Mouse (Mus musculus) MEL (cell line): ENCODE results near the gene Zfp512b. TPM values are rescaled to one million over a fixed set of nuclear protein-coding genes. Genes with fewer than 3 reads are reported as not detected.

ENCODE experiments used
- DNase-seq: peaks from one replicate; pipeline ENCODE4 v3.0.0; 2011; ENCODE audit warnings: low read depth, low spot score
- H3K27ac ChIP-seq: 2 replicates; pipeline ENCODE4 v1.5.1; 2012; ENCODE audit warnings: low read depth, mild to moderate bottlenecking, control low read depth, low read length, moderate library complexity; ENCODE audit not compliant: control insufficient read depth
- H3K27me3 ChIP-seq, 2 experiments: fragments of 150-350 bp in 1 of 2; sonication (generic) in 1 of 2; 2 replicates each; pipeline ENCODE4 v1.6.1; 2012; ENCODE audit warnings: low read length in 2 of 2, mild to moderate bottlenecking in 2 of 2, improper control_type of control experiment in 1 of 2, moderate library complexity in 1 of 2; ENCODE audit not compliant: insufficient read depth in 2 of 2, control insufficient read depth in 1 of 2
- H3K36me3 ChIP-seq, 2 experiments: 2 replicates each; pipeline ENCODE4 v1.6.1; 2012 to 2014; ENCODE audit warnings: low read length in 2 of 2, improper control_type of control experiment in 1 of 2, inconsistent platforms in 1 of 2, mild to moderate bottlenecking in 1 of 2; ENCODE audit not compliant: insufficient read depth in 2 of 2, control insufficient read depth in 1 of 2
- H3K4me1 ChIP-seq, 2 experiments: fragments of 150-350 bp in 1 of 2; sonication (generic) in 1 of 2; 2 replicates each; pipeline ENCODE4 v1.6.1; 2012; ENCODE audit warnings: low read length in 2 of 2, improper control_type of control experiment in 1 of 2, mild to moderate bottlenecking in 1 of 2; ENCODE audit not compliant: insufficient read depth in 2 of 2, control insufficient read depth in 1 of 2
- H3K4me3 ChIP-seq, 2 experiments: fragments of 150-350 bp in 1 of 2; sonication (generic) in 1 of 2; 2 replicates each; pipeline ENCODE4 v1.5.1; 2012; ENCODE audit warnings: low read depth in 2 of 2, low read length in 2 of 2, mild to moderate bottlenecking in 2 of 2, moderate library complexity in 2 of 2, control low read depth in 1 of 2, improper control_type of control experiment in 1 of 2; ENCODE audit not compliant: control insufficient read depth in 1 of 2, insufficient read depth in 1 of 2
- H3K79me2 ChIP-seq: 2 replicates; pipeline ENCODE4 v1.6.1; 2012; ENCODE audit warnings: mild to moderate bottlenecking, low read length, moderate library complexity; ENCODE audit not compliant: control insufficient read depth, poor library complexity, insufficient read depth
- H3K9ac ChIP-seq: 2 replicates; pipeline ENCODE4 v1.6.1; 2012; ENCODE audit warnings: low read depth, mild to moderate bottlenecking, control low read depth, low read length, moderate library complexity; ENCODE audit not compliant: control insufficient read depth, poor library complexity, severe bottlenecking
- H3K9me3 ChIP-seq: fragments of 150-350 bp; sonication (generic); replicated peaks from 2 replicates; pipeline ENCODE4 v1.6.1; 2012; ENCODE audit warnings: mild to moderate bottlenecking, low read length, improper control_type of control experiment, moderate library complexity; ENCODE audit not compliant: insufficient read depth
- BHLHE40 ChIP-seq: IDR thresholded peaks from 2 replicates; pipeline ENCODE4 v1.6.1; 2012; ENCODE audit warnings: low read depth, mild to moderate bottlenecking, inconsistent platforms, low read length, improper control_type of control experiment, borderline replicate concordance
- E2F4 ChIP-seq: IDR thresholded peaks from 2 replicates; pipeline ENCODE4 v1.6.1; 2011; ENCODE audit warnings: low read depth, low read length, improper control_type of control experiment, borderline replicate concordance
- ELF1 ChIP-seq: IDR thresholded peaks from 2 replicates; pipeline ENCODE4 v1.6.1; 2014; ENCODE audit warnings: low read depth, mild to moderate bottlenecking, inconsistent platforms, low read length, improper control_type of control experiment, moderate library complexity
- ETS1 ChIP-seq: IDR thresholded peaks from 2 replicates; pipeline ENCODE4 v1.6.1; 2012; ENCODE audit warnings: low read depth, mild to moderate bottlenecking, inconsistent platforms, low read length, improper control_type of control experiment, moderate library complexity
- GABPA ChIP-seq: IDR thresholded peaks from 2 replicates; pipeline ENCODE4 v1.6.1; 2012; ENCODE audit warnings: low read depth, mild to moderate bottlenecking, inconsistent platforms, low read length, improper control_type of control experiment, moderate library complexity
- GATA1 ChIP-seq: IDR thresholded peaks from 2 replicates; pipeline ENCODE4 v1.6.1; 2011; ENCODE audit warnings: low read depth, low read length, improper control_type of control experiment
- KAT2A ChIP-seq: conservative IDR thresholded peaks from 2 replicates; pipeline ENCODE4 v1.6.1; 2012; ENCODE audit warnings: low read depth, low read length, improper control_type of control experiment, inconsistent platforms
- MAX ChIP-seq: IDR thresholded peaks from 2 replicates; pipeline ENCODE4 v1.6.1; 2011; ENCODE audit warnings: low read length, improper control_type of control experiment
- MEF2A ChIP-seq: IDR thresholded peaks from 2 replicates; pipeline ENCODE4 v1.6.1; 2014; ENCODE audit warnings: low read depth, mild to moderate bottlenecking, inconsistent platforms, low read length, improper control_type of control experiment; ENCODE audit not compliant: poor library complexity, insufficient replicate concordance, severe bottlenecking; ENCODE audit errors: extremely low read depth
- MYB ChIP-seq: IDR thresholded peaks from 2 replicates; pipeline ENCODE4 v1.6.1; 2011; ENCODE audit warnings: mild to moderate bottlenecking, low read depth, low read length, improper control_type of control experiment
- NRF1 ChIP-seq: IDR thresholded peaks from 2 replicates; pipeline ENCODE4 v1.6.1; 2014; ENCODE audit warnings: low read depth, mild to moderate bottlenecking, inconsistent platforms, low read length, improper control_type of control experiment, moderate library complexity; ENCODE audit not compliant: poor library complexity, insufficient read depth, severe bottlenecking
- POLR2A ChIP-seq, 2 experiments: IDR thresholded peaks; 2 replicates each; pipeline ENCODE4 v1.6.1; 2011 to 2012; ENCODE audit warnings: low read length in 2 of 2, mild to moderate bottlenecking in 2 of 2, control low read depth in 1 of 2, improper control_type of control experiment in 1 of 2, low read depth in 1 of 2, moderate library complexity in 1 of 2; ENCODE audit not compliant: control insufficient read depth in 1 of 2, insufficient read depth in 1 of 2, poor library complexity in 1 of 2
- POLR2AphosphoS2 ChIP-seq: IDR thresholded peaks from 2 replicates; pipeline ENCODE4 v1.6.1; 2011; ENCODE audit warnings: low read length, improper control_type of control experiment
- RAD21 ChIP-seq: IDR thresholded peaks from 2 replicates; pipeline ENCODE4 v1.6.1; 2011; ENCODE audit warnings: mild to moderate bottlenecking, low read depth, low read length, improper control_type of control experiment
- RCOR1 ChIP-seq: IDR thresholded peaks from 2 replicates; pipeline ENCODE4 v1.6.1; 2012; ENCODE audit warnings: low read depth, mild to moderate bottlenecking, inconsistent platforms, low read length, improper control_type of control experiment
- SMC3 ChIP-seq: IDR thresholded peaks from 2 replicates; pipeline ENCODE4 v1.6.1; 2011; ENCODE audit warnings: low read depth, low read length, improper control_type of control experiment
- TBP ChIP-seq: IDR thresholded peaks from 2 replicates; pipeline ENCODE4 v1.8.0; 2011; ENCODE audit warnings: low read depth, low read length, improper control_type of control experiment
- TCF12 ChIP-seq: IDR thresholded peaks from 2 replicates; pipeline ENCODE4 v1.6.1; 2014; ENCODE audit warnings: low read depth, mild to moderate bottlenecking, inconsistent platforms, low read length, improper control_type of control experiment, moderate library complexity
- USF1 ChIP-seq: IDR thresholded peaks from 2 replicates; pipeline ENCODE4 v1.6.1; 2014; ENCODE audit warnings: low read depth, mild to moderate bottlenecking, inconsistent platforms, low read length, improper control_type of control experiment, moderate library complexity
- ZKSCAN1 ChIP-seq: IDR thresholded peaks from 2 replicates; pipeline ENCODE4 v1.6.1; 2012; ENCODE audit warnings: low read depth, mild to moderate bottlenecking, inconsistent platforms, low read length, improper control_type of control experiment, moderate library complexity
- ZNF384 ChIP-seq: IDR thresholded peaks from 2 replicates; pipeline ENCODE4 v1.6.1; 2012; ENCODE audit warnings: low read depth, mild to moderate bottlenecking, inconsistent platforms, low read length, improper control_type of control experiment
- polyA plus RNA-seq, 2 experiments: library from polyadenylated mRNA; stranded (reverse) in 1 of 2; unstranded in 1 of 2; fragments of >175 nt in 1 of 2; fragments of >200 nt in 1 of 2; gene quantifications; 2 replicates each; pipeline versions ENCODE4 v1.2.1 to v1.2.4; 2012; ENCODE audit warnings: low replicate concordance in 2 of 2, low read depth in 1 of 2; ENCODE audit not compliant: insufficient read length in 2 of 2, insufficient read depth in 1 of 2, missing spikeins in 1 of 2
- total RNA-seq: library from RNA; depleted of rRNA; stranded (reverse); fragments of 300-350 nt; gene quantifications from 2 replicates; pipeline ENCODE4 v1.2.3, GENCODE M21; 2012

The Zfp512b gene
- total and polyA plus RNA-seq, 3 experiments = 15.5 to 37.6 TPM; not detected in 1

DNA sequence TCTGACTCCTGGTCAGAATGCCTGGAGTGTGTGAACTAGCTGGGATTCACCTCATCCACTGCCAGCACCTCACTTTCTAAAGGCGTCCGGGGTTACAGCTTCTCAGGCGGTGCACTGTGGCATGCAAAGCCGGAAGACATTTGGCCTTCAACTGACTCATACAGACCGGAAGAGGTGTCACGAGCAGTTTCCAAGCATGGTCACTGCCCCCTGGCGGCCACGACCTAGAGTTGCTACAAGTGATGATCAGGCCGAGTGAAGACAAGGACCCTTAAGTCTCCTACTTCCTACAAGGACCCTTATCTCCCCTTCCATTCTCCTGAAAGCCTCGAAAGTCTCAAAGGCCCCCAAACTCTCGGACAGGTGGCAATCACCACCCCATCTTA, 11.6 kb downstream of the Zfp512b start (continued):
- TF ChIP-seq MAX (peak; percentile 73; the same call in 1 of the 2 replicates), ZKSCAN1 (no peak)

DNA sequence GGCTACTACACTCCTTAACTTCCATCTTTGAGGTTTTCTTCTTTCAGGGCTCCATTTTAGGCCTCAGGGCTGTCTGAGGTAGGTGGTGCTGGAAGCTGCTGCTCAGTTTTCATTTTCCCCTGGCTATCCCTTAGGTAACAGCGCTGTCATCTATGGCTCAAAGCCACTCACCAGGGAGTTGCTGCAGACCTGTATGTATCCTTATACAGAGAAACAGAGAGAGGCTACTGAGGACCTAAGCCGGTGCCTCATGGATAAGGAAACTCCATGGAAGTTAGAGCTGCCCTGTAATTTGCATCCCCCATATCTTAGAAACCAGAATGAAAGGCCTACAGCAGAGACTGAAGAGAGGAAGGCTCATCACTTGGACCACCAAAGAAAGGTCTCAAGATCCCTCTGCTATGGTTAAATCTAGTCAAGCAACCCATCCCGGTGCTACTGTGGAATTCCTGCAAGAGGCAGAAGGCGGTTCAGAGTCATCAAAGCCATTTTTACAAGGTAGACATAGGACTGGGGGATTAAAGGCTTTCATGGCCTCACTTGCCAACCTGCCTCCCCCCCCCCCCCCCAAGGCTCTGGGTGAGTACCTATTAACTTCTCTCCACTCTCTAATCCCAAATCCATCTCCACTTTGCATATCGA, 12.4 kb downstream of the Zfp512b start:
- DNase-seq = no peak
- peaks cover 8% of the 10 kb centered on the region for H3K79me2 ChIP-seq
- peaks cover 18 to 20% of the 10 kb centered on the region in 2 experiments for H3K4me1 ChIP-seq
- H3K9me3 ChIP-seq = no peaks in the 10 kb centered on the region
- H3K9ac ChIP-seq = peak overlapping the region; percentile 67
- H3K36me3 ChIP-seq = peaks cover 0 to 22% of the 10 kb centered on the region in 2 experiments; a peak in 2 of 4 replicates
- H3K27ac ChIP-seq = peak overlapping the region; percentile 71; the same call in 1 of the 2 replicates
- TF ChIP-seq RAD21 = no peak
- no peak for TF ChIP-seq TCF12
- no peak for TF ChIP-seq POLR2AphosphoS2
- no peak for TF ChIP-seq BHLHE40
- no peak for TF ChIP-seq MAX
- TF ChIP-seq ETS1 = no peak
- no peak for TF ChIP-seq MEF2A
- no peak for TF ChIP-seq E2F4
- TF ChIP-seq ZNF384 = no peak
- TF ChIP-seq GATA1 = no peak
- no peak for TF ChIP-seq TBP
- no peak for TF ChIP-seq RCOR1
- no peak for TF ChIP-seq GABPA
- TF ChIP-seq POLR2A (IDR thresholded peaks at IDR 0.05; ENCODE audit: control insufficient read depth in 1 of 2, insufficient read depth in 1 of 2, low read depth in 1 of 2, low read length in 2 of 2, poor library complexity in 1 of 2) = no peak
- TF ChIP-seq USF1 = no peak
- no peak for TF ChIP-seq NRF1
- no peak for TF ChIP-seq ELF1
- TF ChIP-seq MYB = no peak
- TF ChIP-seq SMC3 = no peak
- TF ChIP-seq KAT2A = no peak
- peak overlapping the region; percentile 72 to 79 for H3K4me3 ChIP-seq
- no peaks in the 10 kb centered on the region for H3K27me3 ChIP-seq
